Mouse (Mus musculus) lung, adult 2 months (tissue): ENCODE results near the gene Rbm15b. TPM values are rescaled to one million over a fixed set of nuclear protein-coding genes. Genes with fewer than 3 reads are reported as not detected.

Source experiments
- DNase-seq: peaks from one replicate; pipeline ENCODE4 v3.0.0; 2022
- H3K4me1 ChIP-seq: fragments of 200-500 bp; 2 replicates; pipeline ENCODE4 v1.6.1; 2011; ENCODE audit warnings: low read length; ENCODE audit not compliant: control insufficient read depth, insufficient read depth
- H3K4me3 ChIP-seq: fragments of 200-500 bp; replicated peaks from 2 replicates; pipeline ENCODE3; 2011; ENCODE audit warnings: low read depth, mild to moderate bottlenecking, control low read depth, low read length; ENCODE audit errors: extremely low read depth
- CTCF ChIP-seq: fragments of 200-500 bp; IDR thresholded peaks from 2 replicates; pipeline ENCODE4 v1.5.1; 2011; ENCODE audit warnings: mild to moderate bottlenecking, low read length, control low read depth; ENCODE audit not compliant: insufficient read depth
- POLR2A ChIP-seq: fragments of 200-500 bp; IDR thresholded peaks from 2 replicates; pipeline ENCODE4 v1.6.1; 2011; ENCODE audit warnings: low read depth, mild to moderate bottlenecking, control low read depth, low read length, borderline replicate concordance; ENCODE audit errors: extremely low read depth
- WGBS: fragments of 180-500 bp; shearing (Covaris S2); methylation state at CpG from one replicate; pipeline ENCODE4 v1.1.7; 2018; 5-methylcytosine and 5-hydroxymethylcytosine counted together
- polyA plus RNA-seq: library from polyadenylated mRNA; depleted of rRNA; stranded (reverse); fragments of >200 nt; gene quantifications from 2 replicates; pipeline ENCODE4 v1.2.3, GENCODE M21; 2012

Rbm15b gene
- polyA plus RNA-seq, 1 experiment: 13.6 TPM

DNA sequence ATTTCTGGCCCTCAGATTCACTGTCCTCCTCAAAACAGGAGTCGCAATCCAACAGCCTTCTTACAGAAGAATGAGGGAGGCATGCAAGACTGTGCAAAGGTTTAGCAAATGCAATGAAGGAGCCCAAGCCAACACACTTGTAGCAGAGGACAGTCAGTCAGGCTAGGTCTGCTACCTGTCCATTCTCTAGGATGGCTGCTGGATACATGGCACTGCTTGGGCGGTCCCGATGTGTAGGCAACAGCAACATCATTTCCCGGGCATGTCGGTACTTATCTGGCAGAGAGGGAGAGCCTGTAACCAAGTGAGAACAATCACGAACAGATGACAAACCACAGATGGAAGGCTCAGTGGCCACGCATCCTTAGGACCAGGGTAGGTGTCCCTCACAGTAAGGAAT, 14.4 kb upstream of the Rbm15b start:
- DNase-seq: no peak
- H3K4me1 ChIP-seq: no peaks in the 10 kb centered on the region
- TF ChIP-seq POLR2A (no peak), CTCF (no peak)
- WGBS: 86% methylated on average over 7 of the region's 7 CpGs
- H3K4me3 ChIP-seq: no peak overlapping the region

DNA sequence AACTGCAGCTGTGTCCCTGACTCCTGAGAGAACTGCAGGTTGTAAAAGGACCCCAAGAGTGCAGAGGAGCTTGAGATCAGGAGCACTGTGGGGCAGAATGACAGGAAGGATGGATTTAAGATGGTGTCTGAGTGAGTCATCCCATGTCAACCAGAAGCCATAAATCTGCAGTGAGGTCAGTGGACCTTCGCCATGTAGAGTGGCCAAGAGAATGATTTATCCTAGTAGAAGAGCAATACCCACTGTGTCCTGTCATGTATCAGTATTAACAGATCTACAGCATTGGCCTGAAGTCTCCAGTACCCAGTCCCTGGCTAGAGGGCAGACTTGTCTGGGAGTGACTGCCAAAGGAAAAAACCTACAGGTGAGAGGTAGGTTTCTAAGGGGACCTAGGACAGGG, 11.7 kb upstream of the Rbm15b start:
- H3K4me1 ChIP-seq: no peaks in the 10 kb centered on the region
- DNase-seq: no peak
- TF ChIP-seq CTCF: no peak
- no peak for TF ChIP-seq POLR2A
- no peak overlapping the region for H3K4me3 ChIP-seq
- 85% methylated on average over 1 of the region's 1 CpGs for WGBS

DNA sequence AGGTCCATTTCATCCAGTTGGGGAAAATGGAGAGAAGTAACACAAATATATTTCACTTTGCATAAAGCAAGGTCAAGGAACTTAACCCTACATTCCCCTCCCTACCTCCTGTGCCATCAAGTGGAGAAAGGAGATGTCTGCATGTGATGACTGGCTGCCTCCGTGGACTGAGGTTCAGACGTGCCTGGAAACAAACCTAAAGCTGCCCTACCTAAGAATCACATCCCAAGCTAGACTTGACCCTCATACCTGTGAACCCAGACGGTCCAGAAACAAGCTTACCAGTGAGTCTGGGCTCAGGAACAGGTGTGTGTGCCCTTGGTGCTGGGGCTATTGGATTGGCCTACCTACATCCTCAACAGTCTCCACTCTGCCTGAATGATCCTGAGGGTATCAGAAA, 6.1 kb upstream of the Rbm15b start:
- WGBS: 76% methylated on average over 3 of the region's 3 CpGs

DNA sequence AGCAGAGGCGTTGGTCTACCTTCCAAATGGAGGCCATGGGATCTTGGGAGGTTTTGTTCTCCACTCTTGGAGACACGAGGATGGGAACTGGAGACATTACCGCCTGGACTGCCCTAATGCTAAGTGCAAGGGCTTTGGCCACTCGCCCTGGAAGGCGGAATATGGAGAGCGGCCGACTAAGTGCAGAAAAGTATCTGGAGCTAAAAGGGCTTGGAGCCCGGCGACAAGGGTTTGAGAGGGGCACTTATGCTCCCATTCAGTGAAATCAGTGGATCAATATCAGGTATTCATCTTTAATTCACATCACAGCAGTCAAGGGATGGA, 5.3 kb upstream of the Rbm15b start:
- peaks cover 10% of the 10 kb centered on the region; the same call in 1 of the 2 replicates for H3K4me1 ChIP-seq
- TF ChIP-seq CTCF (no peak), POLR2A (no peak)
- H3K4me3 ChIP-seq: peak overlapping the region; percentile 90
- 1% methylated on average over 9 of the region's 9 CpGs for WGBS
- DNase-seq: no peak

More for the DNA sequence above, 6.1 kb upstream of the Rbm15b start:
- TF ChIP-seq CTCF (no peak), POLR2A (no peak)
- peaks cover 9% of the 10 kb centered on the region; the same call in 1 of the 2 replicates for H3K4me1 ChIP-seq
- no peak for DNase-seq
- no peak overlapping the region for H3K4me3 ChIP-seq

DNA sequence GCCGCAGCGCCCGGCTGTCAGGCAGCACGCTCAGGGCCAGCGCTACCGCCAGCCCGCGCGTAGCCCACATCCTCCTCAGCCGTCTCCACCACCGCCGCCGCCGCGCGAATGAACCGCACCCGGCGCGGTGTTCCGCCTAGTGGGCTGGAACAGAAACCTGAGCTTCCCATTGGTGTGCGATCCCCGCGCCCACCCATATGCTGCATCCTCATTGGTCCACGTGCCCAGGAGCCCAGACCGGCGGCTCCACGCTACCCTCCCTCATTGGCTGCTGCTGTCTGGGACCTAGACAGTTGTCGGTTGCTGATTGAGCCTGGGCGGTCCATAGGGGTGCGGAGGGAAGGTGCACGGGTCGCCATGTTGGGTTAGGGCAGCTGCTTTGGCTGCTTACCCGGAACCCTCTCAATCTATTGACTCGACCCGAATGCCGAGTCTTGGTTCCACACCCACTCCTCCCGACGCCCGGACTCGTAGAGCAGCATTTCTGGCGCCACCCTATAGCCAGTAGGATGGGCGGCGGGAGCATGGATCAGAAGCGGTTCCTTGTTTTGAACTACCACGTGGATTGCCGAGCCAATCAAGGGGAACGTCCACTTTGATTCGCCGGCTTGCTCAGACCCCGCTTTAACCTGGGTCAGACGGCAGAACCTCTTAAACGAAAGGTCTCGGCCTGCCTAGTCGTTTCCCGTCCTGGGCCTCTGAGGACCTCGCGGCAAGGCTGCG, 4.8 kb upstream of the Rbm15b start, which contains the start of gene Manf:
Gene Manf, minus strand, starts transcription at position 151 of the 723 bp plus-strand sequence.
- H3K4me3 ChIP-seq: peak within 1 kb of the TSS; percentile 90
- WGBS: under 1% methylated on average over 59 of the region's 59 CpGs
- TF ChIP-seq CTCF (no peak), POLR2A (peak; percentile 97)
- DNase-seq: peak; percentile 94
- peaks cover 11% of the 10 kb centered on the region; the same call in 1 of the 2 replicates for H3K4me1 ChIP-seq

DNA sequence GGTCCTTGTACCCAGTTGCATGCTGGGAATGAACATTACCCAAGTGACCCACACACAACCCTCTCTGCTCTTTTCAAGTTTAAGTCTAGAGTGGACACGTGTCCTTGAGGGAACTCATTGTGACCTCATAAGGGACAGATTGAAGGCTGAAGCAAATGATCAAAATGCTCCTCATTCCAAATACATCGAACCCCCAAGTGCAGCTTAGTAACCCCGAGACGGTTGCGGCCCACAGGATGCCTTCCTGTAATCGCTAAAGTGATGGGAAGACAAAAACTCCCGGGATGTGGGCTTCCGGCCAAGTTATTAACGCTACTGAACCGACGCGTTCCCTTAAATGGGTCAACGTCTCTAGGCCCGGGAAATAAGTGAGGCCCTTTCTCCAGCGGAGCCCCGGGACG, 4.1 kb upstream of the Rbm15b start:
- TF ChIP-seq CTCF (no peak), POLR2A (no peak)
- peak overlapping the region; percentile 75 for H3K4me3 ChIP-seq
- WGBS: under 1% methylated on average over 17 of the region's 17 CpGs
- DNase-seq: no peak
- H3K4me1 ChIP-seq: peaks cover 11% of the 10 kb centered on the region; the same call in 1 of the 2 replicates

DNA sequence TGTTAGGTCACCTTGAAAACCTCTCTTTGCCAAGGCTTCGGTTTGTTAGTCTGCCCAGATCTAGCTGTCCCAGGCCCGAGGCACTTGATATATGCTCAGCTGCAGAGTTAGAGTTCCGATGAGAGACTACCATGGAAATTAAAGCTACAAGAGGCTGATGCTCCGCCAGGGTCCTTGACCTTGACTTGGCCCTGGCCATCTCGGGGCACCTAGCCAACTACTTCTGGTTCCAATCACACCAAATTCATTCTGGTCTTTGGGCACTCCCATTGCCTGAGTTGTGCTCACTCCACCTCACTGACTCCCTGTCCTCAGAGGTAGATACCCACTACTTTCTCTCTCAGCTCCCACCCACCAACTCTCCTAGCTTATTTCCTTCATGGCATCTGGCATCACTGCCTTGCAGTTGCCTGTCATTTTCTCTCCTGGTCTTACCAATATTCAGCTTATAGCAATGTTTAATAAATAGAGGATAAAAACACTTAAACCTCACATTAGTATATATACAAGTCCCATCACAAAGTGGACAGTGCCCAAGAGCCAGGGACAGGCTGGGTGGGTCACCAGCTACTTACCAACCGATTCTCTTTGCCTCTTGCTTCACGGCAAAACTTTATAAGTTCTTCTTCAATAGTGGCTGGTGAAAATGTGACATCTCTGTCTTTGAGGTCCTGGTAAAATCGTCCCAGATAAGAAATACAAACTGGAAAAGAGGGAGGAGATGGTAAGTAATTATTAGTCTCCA, 3.4 kb upstream of the Rbm15b start:
- DNase-seq: no peak
- no peak overlapping the region for H3K4me3 ChIP-seq
- TF ChIP-seq CTCF (no peak), POLR2A (no peak)
- peaks cover 13% of the 10 kb centered on the region for H3K4me1 ChIP-seq
- 43% methylated on average over 8 of the region's 8 CpGs for WGBS

DNA sequence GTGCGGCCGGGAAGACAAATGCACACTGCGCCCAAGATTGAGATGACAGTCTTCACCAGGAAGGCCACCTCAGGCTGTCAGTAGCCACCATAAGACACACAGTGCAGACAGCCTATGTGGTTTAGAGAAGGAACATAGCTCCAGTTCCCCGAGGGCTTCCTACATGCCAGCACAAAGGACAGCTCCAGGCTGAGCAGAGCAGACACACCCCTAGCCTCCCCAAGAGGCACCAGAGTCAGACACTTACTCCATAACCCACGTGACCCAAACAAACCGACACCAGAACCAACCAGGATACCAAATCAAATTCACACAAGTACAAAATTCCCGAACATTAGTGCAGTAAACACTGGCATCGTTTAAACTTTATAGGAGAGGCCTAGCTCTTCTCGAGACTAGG, 2.1 kb upstream of the Rbm15b start:
- no peak for DNase-seq
- Histone ChIP-seq H3K4me3 (no peak overlapping the region), H3K4me1 (peaks cover 20% of the 10 kb centered on the region)
- TF ChIP-seq CTCF: no peak
- no peak for TF ChIP-seq POLR2A
- 77% methylated on average over 9 of the region's 9 CpGs for WGBS

DNA sequence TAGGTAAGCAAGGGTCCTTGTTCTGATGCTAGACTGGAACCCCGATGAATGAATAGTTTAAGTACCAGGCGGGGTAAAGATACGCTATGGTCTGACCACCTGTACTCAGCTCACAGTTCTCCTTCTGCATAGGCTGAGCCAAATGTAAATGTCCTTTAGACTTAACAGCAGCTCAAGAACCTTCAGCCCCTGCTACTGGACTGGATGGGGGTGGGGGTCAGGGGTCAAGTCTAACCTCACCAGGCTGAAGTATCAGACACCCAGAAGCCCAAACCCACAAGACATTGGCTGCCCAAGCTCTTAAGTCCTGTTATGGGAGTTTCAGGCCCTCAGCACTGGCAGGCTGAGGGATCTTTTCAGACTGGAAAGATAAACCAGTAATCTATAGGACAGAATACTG, 1.1 kb upstream of the Rbm15b start:
- H3K4me1 ChIP-seq: peaks cover 20% of the 10 kb centered on the region
- TF ChIP-seq POLR2A (no peak), CTCF (no peak)
- 98% methylated on average over 3 of the region's 3 CpGs for WGBS
- DNase-seq: no peak
- no peak overlapping the region for H3K4me3 ChIP-seq

DNA sequence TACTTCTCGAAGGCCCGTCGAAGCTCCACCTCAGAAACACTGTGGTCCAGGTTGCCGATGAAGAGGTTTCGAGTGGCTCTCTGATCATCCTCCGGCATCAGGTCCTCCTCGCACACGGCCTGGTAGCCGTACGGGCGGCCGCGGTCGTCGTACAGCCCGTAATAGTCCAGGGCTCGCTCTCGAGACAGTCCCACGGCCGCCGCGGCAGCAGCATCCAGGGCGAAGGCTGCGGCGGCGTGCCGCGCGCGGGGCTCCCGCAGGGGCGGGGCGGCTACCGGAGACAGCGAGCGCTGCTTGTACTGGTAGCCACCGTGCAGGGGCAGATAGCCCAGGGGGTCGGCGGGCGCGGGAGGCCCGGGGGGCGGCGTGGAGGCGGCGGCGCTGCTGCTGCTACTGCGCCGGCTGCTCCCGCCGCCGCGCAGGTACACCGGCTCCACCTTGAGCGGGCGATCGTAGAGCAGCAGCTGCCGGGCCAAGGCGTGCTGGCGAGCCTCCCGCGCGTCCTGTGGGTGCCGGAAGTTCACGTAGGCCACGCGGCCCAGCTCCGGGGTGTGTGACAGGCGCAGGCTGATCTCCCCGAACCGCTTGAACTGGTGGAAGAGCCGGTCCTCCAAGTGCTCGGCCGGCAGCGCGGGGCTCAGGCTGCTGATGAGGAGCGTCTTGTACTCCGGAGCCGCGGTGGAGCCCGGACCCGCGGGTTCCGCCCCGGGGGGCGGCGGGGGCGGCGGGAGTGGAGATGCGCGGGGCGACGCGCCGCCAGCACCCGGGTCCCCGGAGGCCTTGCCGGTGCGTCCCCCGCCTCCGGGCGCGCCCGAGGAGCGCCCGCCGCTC, 1.1 kb downstream of the Rbm15b start:
- WGBS: under 1% methylated on average over 101 of the region's 107 CpGs
- Histone ChIP-seq H3K4me3 (peak overlapping the region; percentile 79), H3K4me1 (peaks cover 20% of the 10 kb centered on the region)
- DNase-seq: peak; percentile 39
- no peak for TF ChIP-seq POLR2A
- no peak for TF ChIP-seq CTCF
